Mouse (Mus musculus) layer of hippocampus, adult 18-20 months (tissue): Measurements from ENCODE around the gene Hoxb5. TPM values are rescaled to one million over a fixed set of nuclear protein-coding genes. Genes with fewer than 3 reads are reported as not detected.

Experiments
- DNase-seq, 2 experiments: peaks; one replicate each; pipeline ENCODE4 v3.0.0; 2022; ENCODE audit warnings: low spot score in 2 of 2
- total RNA-seq, 2 experiments: library from RNA; stranded (reverse); gene quantifications; 2 replicates each; pipeline ENCODE4 v1.2.3; 2021

Hoxb5 gene
- total RNA-seq, 2 experiments from 2014 or later = not detected

- no peak for DNase-seq
These were observed 2.1 kb upstream of the Hoxb5 start for GRCm38 (mm10) chr11:96301064-96301431.

GRCm38 (mm10) chr11:96301837-96302236 lies 1.3 kb upstream of the Hoxb5 start:
- DNase-seq = peak; percentile 39 to 55

- no peak for DNase-seq
These were observed 570 bp upstream of the Hoxb5 start for GRCm38 (mm10) chr11:96302381-96303150.

GRCm38 (mm10) chr11:96304381-96305195 lies 1.5 kb downstream of the Hoxb5 start:
- no peak for DNase-seq

GRCm38 (mm10) chr11:96305505-96306182 lies 2.5 kb downstream of the Hoxb5 start:
- DNase-seq = no peak

- no peak for DNase-seq
These were observed 3.2 kb downstream of the Hoxb5 start for GRCm38 (mm10) chr11:96306183-96306907.

- DNase-seq = no peak
These were observed 3.8 kb downstream of the Hoxb5 start for GRCm38 (mm10) chr11:96306908-96307269.

- DNase-seq = no peak
These were observed 5.6 kb downstream of the Hoxb5 start for GRCm38 (mm10) chr11:96308763-96309162.

GRCm38 (mm10) chr11:96309288-96309687 lies 6.2 kb downstream of the Hoxb5 start:
- DNase-seq = no peak

- DNase-seq = no peak
These were observed 7.2 kb downstream of the Hoxb5 start for GRCm38 (mm10) chr11:96310183-96310938.

- DNase-seq = no peak
These were observed 8.0 kb downstream of the Hoxb5 start for GRCm38 (mm10) chr11:96311097-96311496.

- no peak for DNase-seq
These were observed 8.6 kb downstream of the Hoxb5 start for GRCm38 (mm10) chr11:96311520-96312417.

- DNase-seq = no peak
These were observed 10.0 kb downstream of the Hoxb5 start for GRCm38 (mm10) chr11:96313134-96313533.

- no peak for DNase-seq
These were observed 10.8 kb downstream of the Hoxb5 start for GRCm38 (mm10) chr11:96313806-96314428.

- no peak for DNase-seq
These were observed 11.7 kb downstream of the Hoxb5 start for GRCm38 (mm10) chr11:96314671-96315343.

GRCm38 (mm10) chr11:96315344-96315681 lies 12.2 kb downstream of the Hoxb5 start:
- no peak for DNase-seq

- DNase-seq = no peak
These were observed 13.8 kb downstream of the Hoxb5 start for GRCm38 (mm10) chr11:96316696-96317607.
